Mouse (Mus musculus) ES-Bruce4 (cell line): ENCODE measurements at regions not wholly inside any gene's neighbourhood (a gene's known extent, or its start where the extent isn't known, plus 50 kb on each side); places are given as distances from the start of the nearest gene placed in this dataset.

Source experiments
- CTCF ChIP-seq: IDR thresholded peaks from one replicate; pipeline ENCODE4 v1.8.1; 2011; ENCODE audit warnings: low read depth, low read length
- EP300 ChIP-seq: IDR thresholded peaks from 2 replicates; pipeline ENCODE4 v1.6.1; 2011; ENCODE audit warnings: low read depth, low read length; ENCODE audit not compliant: insufficient read depth

DNA sequence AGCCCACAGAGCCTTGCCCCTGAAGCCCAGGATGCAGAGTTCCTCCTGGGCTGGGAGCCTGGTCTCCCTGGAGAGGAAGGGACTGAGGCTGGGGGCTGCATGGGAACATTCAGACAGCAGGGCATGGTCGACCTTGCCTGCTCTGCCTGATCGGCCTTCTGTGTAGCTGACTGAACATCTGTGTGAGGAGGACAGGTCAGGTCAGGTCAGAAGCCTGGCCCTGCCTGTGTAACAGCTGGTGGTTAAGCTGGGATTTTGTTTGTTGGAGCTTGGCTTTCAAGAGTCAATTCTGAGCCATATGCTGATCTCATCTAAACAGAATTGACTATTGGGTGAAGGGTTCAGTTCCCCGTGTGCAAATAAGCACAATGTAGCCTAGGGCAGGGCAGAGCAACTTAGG is 365.5 kb downstream of the Cdh26 start:
- no peak for TF ChIP-seq CTCF
- no peak for TF ChIP-seq EP300
